Mouse (Mus musculus) left cerebral cortex, postnatal 25 days (tissue): ENCODE measurements around the gene Rbl1. TPM values are rescaled to one million over a fixed set of nuclear protein-coding genes. Genes with fewer than 3 reads are reported as not detected.

ENCODE experiments used
- DNase-seq, 2 experiments: peaks; one replicate each; pipeline ENCODE4 v3.0.0; 2022; ENCODE audit warnings: low spot score in 2 of 2, mixed read lengths in 1 of 2
- intact Hi-C: fragments of 180-260 bp; cut with DNase I; formaldehyde crosslinking; loops from one replicate; pipeline ENCODE4 v1.15.1; 2025
- total RNA-seq, 2 experiments: library from RNA; stranded (reverse); gene quantifications; 2 replicates each; pipeline ENCODE4 v1.2.3; 2021

Rbl1 gene
- total RNA-seq, 2 experiments from 2014 or later = 1.2 to 1.6 TPM

DNA sequence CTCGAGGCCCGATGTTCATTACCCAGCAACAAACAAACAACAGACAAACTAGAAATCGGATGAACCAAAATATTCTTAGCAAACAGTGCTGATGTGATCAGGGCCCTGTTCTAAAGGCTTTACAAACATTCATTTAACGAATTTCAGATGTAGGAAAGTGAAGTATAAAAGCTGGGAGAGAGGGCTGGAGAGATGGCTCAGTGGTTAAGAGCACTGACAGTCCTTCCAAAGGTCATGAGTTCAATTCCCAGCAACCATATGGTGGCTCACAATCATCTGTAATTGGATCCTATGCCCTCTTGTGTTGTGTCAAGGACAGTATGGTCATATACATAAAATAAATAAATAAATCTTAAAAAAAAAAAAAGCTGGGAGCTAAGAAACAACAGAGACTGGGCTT, 68.2 kb downstream of the Rbl1 start:
- intact Hi-C loops = loop anchor here (5.0 to 10.0 kb wide), 3 partner anchors 66 to 429 kb away; partner anchors contain the start of genes Nnat and Rbl1
- no peak for DNase-seq

DNA sequence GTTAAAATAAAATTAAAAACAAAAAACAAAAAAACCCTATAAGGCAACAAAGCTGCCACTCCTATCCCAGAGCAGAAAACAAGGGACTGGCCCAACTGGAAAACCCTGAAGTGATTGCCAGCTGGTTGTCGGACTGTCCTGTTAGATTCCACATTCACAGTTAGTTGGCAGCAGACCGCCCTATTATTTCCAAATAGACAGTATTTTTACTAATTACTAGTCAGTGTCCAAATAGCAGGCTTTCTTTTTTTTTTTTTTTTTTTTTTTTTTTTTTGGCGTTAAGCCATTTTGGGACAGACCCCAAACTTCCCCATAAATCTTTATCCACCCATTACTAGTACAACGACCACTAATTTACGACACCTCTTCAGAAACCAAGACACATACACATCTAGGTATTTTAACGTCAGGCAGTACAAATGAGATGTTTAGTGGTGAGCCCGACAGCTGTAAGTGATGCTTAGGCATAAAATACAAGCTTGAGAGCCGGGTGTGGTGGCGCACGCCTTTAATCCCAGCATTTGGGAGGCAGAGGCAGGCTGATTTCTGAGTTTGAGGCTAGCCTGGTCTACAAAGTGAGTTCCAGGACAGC, 68.7 kb downstream of the Rbl1 start:
- no peak for DNase-seq
- intact Hi-C loops = loop anchor here (5.0 to 10.0 kb wide), 3 partner anchors 67 to 429 kb away; partner anchors contain the start of genes Nnat and Rbl1

DNA sequence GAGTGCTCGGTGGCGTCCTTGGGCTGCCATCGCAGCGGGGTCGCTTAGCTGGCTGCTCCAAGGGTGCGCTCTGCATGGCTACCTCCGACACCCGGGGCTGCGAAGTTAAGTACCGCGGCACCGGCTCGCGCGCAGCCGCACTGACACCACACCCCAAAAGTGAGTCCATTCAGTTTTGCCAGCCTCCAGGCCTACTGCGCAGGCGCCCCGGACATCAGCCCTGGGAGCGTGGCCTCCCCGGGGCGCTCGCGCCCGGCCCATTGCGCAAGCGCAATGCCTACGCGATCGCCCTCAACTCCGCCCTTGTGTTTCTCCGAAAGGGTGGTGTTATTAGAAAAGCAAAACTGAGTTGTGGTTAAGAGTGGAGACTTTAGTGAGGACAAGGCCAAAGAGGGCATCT, 69.3 kb downstream of the Rbl1 start, which contains the start of gene Samhd1:
Gene Samhd1, minus strand, starts transcription at position 252 of the 400 bp plus-strand sequence.
- intact Hi-C loops = loop anchor here (5.0 to 10.0 kb wide), 3 partner anchors 67 to 430 kb away; partner anchors contain the start of genes Nnat and Rbl1
- DNase-seq = peak; percentile 86 to 93

DNA sequence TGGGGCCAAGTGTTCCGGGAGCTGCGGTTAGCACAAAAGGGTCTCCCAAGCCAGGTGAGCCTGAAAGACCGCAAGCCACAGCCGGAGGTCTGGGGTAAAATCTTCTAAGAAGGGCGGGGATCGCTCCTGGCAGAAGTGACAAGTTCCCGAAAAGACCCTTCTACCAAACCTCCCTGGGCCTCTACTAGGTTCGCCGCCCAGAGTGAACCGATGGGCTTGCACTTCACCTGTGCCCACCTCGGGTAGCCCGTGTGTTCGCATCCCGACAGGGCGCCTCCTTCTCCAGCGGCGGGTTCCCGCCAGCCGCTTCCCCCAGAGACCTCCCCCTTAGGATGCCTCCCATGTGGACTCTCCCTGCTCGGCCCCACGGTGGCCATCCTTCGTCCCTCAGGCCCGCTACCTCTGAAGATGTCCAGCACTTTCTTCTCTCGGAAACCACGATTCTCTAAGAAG, 69.8 kb downstream of the Rbl1 start:
- intact Hi-C loops = loop anchor here (10.0 kb wide), 1 partner anchor 430 kb away; the partner anchor contains the start of gene Nnat
- no peak for DNase-seq

DNA sequence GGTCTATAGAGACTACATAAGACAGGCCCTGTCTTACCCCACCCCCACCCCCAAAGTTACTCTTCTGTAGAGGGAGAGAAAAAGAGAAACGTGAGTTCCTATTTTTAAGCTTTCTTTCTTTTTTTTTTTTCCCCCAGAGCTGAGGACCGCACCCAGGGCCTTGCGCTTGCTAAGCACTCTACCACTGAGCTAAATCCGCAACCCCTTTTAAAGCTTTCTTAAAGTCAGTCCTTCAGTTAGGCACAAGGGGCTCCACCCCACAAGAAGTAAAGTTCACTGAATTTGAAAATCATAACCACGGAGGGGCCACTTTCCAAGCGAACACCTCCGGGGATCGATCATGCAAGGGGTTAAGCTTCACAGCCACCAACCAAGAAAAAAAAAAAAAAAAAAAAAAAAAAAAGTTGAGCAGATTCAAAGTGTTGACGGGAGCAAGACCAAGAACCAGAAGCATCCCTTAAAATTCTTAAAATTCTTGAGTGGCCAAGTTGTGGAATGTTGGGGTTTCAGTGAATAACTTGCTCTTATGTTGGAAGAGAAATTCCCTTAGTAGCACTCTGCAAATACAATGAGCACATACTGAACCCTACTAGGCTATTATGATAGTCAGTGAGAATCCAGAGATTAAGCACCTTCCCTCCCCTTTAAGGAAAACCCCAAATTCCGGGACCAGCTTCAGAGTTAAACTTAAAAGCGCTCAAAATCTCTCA, 70.4 kb downstream of the Rbl1 start:
- no peak for DNase-seq
- intact Hi-C loops = loop anchor here (10.0 kb wide), 1 partner anchor 431 kb away; the partner anchor contains the start of gene Nnat

DNA sequence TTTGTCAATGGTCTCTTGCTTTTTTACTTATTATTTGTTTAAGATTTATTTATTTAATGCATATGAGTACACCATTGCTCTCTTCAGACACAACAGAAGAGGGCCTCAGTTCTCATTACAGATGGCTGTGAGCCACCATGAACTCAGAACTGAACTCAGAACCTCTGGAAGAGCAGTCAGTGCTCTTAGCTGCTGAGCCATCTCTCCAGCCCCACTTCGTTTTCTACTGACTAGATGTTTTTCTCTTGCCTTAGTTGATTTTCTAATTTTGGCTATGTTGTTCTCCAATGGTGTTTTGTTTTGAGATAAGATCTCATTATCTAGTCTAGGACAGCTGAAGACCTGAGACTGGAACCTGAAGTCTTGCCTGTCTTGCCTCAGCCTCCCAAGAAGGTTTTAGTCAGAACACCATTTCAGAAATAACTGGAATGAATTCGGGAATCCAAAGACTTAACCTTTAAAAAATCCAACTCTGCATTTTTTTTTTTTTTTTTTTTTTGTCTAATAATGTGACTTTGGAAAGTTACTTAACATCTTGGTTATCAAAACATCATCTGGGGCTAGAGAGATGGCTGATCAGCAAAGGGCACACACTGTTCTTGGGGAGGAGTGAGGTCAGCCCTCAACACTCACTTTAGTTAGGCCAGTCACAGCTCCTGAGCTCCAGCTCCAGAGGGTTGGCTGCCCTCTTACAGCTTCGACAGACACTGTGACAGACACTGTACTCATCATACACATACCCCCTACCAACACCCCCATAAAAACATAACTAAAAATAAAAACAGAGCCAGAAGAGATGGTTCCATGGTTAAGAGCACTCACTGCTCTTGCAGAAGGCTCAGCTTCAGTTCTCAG, 71.4 kb downstream of the Rbl1 start:
- DNase-seq = no peak
- intact Hi-C loops = loop anchor here (10.0 kb wide), 1 partner anchor 432 kb away; the partner anchor contains the start of gene Nnat

DNA sequence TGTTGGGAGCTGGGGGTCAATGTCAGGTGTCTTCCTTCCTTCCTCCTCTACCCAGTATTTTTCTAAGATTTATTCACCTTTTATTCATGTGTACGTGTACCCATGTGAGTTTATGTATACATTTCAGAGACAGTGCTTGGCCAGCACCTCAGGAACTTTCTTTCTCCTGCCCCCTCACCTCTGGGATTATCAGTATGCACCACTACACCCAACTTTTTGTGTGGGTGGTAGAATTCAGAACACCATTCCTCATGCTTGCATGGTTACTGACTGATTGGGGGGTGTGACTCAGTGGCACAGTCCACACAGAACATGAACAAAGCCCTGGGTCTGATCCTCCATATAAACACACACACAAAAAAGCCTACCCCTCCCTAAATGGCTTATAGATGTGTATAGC, 72.2 kb downstream of the Rbl1 start:
- DNase-seq = no peak
- intact Hi-C loops = loop anchor here (10.0 kb wide), 1 partner anchor 433 kb away; the partner anchor contains the start of gene Nnat

DNA sequence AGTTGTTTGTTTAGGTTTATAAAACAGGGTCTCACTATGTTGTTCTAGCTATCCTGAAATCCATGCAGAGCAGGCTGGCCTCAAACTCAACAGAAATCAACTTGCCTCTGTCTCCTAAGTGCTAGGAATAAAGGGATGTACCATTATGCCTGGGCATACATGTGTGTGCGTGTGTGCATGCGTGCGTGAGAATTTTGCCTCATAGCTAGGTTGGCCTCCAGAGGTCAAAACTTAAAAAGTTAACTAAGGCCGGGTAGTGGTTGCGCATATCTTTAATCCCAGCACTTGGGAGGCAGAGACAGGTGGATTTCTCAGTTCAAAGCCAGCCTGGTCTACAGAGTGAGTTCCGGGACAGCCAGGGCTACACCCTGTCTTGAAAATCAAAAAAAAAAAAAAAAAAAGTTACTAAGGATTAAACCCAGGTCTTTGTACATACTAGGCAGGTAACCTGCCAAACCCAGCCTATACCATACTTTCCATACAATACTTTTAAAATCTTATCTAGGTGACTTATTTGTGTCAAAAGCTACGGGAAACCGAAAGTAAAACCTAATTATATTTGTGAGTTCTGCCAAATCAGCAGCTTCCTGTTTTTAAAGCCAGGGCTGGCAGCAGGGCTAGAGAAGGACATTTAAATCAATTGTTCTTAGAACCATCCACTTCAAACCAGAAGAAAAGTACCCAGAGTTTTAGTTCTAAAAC, 73.4 kb downstream of the Rbl1 start:
- DNase-seq = no peak
- intact Hi-C loops = loop anchor here (10.0 kb wide), 1 partner anchor 434 kb away; the partner anchor contains the start of gene Nnat

DNA sequence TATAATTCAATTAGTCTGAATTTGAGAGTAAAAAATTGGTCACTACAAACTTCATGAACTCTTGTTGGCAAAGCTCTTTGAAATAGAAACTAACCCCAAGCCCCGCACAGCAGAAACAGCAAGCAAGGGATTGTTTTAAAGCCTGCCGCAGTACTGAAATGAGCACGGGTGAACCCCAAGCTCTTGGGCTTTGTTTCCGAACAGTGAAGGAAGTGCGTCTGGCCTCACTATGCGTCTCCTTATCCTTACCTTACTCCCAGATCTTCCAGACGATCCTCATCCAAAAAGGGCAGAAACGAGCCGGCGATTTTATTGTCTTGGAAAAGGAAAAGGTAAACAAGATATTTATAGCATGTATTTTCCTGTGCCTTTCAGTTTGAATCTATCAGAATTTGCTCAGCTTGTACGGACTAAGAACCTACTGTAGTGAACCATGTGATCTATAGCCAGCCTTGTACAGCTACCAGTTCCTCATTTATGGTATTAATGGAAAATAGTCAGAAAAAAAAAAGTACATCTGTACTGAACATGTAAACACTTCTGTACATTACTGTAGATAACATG, 74.7 kb downstream of the Rbl1 start:
- intact Hi-C loops = loop anchor here (5.0 to 10.0 kb wide), 3 partner anchors 133 to 435 kb away; partner anchors contain the start of genes Mroh8, Nnat and Rpn2
- DNase-seq = no peak

DNA sequence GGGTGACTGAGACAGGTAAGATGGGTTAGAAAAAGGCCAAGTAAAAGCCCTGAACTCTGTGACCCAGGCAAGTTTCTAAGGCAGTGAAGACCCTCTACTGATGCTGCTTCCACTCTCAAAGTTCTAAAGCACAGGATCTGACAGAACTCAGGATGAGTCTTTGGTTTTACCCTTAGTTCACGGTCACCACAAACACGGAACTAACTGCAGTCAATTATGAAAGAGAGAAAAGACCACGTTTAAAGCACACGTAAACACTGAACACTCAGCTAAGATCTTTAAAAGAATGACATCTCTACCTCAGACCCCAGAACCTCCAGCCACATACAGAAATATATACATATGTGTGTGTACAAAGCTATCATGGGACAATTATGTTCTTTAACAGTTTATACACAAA, 75.2 kb downstream of the Rbl1 start:
- intact Hi-C loops = loop anchor here (5.0 kb wide), 2 partner anchors 133 to 148 kb away; partner anchors contain the start of genes Mroh8 and Rpn2
- DNase-seq = no peak

DNA sequence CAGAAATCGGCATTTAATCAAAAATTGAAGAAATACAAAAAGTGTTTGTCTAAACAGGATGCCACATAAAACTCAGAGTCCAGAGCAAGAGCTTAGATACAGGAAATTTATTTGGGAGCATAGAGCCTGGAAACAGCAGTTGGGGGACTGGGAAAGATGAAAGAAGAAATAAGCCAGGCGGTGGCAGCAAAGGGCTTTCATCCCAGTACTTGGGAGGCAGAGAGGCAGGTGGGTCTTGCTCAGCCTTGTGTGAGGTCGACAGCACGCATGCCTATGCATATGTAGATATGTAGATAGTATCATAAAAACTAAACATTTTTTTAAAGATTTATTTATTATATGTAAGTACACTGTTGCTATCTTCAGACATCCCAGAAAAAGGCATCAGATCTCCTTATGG, 76.3 kb downstream of the Rbl1 start:
- intact Hi-C loops = loop anchor here (5.0 kb wide), 2 partner anchors 134 to 149 kb away; partner anchors contain the start of genes Mroh8 and Rpn2
- DNase-seq = no peak

DNA sequence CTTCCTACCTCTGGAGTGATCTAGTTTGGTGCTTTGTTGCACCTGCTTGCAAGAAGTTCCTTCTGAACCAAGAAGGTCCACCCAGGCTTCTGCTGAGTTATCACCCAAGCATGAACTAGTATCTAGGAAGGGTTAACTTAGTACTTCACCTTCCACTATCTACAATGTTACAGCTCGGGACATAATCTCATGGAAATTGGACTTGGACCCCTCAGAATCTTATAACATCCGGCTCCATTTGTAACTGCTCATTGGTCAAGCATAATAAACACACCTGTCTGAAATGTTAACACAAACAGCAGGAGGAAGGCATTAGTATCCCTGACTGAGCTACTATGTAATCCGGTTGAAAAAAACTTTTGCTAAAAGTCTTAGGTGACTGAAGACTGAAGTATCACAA, 77.0 kb downstream of the Rbl1 start:
- DNase-seq = no peak
- intact Hi-C loops = loop anchor here (5.0 kb wide), 2 partner anchors 135 to 150 kb away; partner anchors contain the start of genes Mroh8 and Rpn2

DNA sequence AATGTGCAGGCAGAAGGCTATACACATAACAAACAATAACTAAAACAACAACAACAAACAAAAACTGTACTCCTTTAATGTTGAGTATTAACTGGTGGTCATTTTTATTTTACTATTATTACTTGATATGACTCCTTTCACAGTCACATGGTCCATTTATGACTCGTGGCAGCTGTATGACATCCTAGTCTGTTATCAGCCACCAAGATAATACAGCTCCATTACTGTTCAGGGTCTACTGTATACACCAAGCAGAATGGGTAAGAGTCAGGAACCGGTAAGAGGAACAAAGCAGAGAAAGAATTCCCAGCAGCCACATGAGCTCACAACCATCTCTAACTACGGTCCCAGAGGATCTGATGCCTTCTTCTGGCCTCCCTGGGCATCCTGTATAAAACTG, 79.1 kb downstream of the Rbl1 start:
- intact Hi-C loops = loop anchor here (5.0 kb wide), 2 partner anchors 137 to 152 kb away; partner anchors contain the start of genes Mroh8 and Rpn2

DNA sequence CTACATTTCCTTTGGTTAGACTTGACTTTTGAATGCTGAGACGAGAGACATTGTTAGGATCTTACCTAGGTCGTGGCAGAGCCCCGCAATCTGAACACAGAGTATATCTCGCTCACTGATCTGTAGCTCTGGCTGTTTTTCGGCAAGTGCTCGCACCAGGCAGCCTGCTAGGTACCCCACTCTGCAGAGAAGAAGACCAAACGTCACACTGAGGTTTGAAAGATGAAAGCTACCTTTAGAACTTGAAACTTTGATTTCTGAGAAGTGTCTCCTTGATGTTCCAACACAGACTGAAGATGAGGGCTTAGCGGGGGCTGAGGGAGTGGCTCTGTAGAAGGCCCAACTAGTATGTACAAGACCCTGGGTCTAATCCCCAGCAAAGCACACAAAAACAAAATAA, 82.6 kb downstream of the Rbl1 start:
- intact Hi-C loops = no loop called here
- DNase-seq = no peak

More for the DNA sequence above, 79.1 kb downstream of the Rbl1 start:
- DNase-seq = no peak

DNA sequence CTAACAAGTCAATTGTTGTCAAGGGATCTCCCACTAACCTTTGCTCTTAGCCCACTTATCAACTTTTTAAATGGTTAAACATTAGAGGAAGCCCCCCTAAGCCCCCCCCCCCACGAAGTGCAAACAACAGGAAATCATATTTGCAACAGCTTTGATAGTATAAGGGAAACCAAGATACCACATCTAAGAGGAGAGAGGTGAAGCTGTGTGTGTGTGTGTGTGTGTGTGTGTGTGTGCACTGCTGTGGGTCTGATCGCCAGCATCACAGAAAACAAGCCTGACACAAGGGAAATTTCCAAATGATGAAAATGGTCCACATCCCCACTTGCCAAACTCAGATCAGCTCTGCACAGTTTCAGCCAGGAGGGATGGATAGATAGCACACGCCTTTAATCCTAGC, 85.3 kb downstream of the Rbl1 start:
- intact Hi-C loops = no loop called here
- DNase-seq = no peak

DNA sequence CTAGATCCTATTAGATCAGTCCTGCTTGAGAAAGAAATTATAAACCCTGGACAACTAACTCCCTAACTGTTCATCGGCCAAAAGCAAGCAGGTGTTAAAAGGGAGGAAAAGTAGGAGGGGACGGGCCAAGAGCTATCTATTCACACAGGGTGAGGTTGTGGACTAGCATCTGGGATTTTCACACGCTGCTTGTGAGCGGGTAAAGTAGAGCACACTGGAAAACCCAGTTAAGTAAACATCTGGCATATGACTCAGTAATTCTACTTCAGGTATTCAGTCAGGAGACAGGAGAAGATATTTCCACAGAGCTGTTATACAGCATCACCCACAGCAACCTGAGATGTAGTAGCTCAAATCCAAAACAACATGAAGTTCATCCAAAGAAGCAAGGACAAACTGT, 85.8 kb downstream of the Rbl1 start:
- DNase-seq = no peak
- intact Hi-C loops = no loop called here

DNA sequence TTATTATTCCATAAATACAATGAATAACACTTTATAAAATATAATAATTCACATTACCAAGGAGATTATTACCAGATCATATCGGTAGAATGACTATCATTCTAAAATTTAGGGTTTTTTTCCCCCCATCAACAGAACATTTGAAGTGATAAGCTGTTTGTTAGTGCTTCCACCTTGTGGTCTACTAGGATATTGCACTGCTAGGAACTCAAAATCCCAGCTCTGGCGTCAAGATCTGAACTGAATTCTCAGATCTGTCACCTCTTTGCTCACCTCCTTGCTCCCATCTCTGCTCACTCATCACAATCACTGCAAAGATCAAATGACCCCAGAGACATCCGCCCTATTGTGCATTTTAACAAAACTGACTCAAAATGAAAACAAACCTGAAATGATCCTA, 87.4 kb downstream of the Rbl1 start:
- intact Hi-C loops = no loop called here
- no peak for DNase-seq

DNA sequence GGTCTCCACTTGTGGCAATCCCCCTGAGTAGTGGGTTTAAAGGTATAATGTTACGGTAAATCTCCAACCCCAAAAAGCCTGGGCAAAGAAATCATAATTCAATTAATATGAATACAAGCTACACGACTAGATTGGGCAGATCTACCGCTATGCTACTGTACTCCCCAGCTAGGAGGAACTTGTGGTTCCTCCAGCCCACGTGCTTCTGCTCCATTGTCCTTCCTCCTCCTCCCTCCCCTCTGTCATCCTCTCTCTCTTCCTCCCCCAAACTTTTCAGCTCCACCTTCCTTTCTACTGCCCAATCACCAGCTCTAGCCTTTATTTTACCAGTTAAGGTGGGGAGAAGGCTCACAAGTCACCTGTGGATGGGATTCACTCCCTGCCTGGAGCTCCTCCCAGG, 96.1 kb downstream of the Rbl1 start:
- intact Hi-C loops = no loop called here

More for the DNA sequence above, 96.1 kb downstream of the Rbl1 start:
- no peak for DNase-seq
